Comparison of ENCODE assay signal across 8 mouse cellular contexts in the genomic region with DNA sequence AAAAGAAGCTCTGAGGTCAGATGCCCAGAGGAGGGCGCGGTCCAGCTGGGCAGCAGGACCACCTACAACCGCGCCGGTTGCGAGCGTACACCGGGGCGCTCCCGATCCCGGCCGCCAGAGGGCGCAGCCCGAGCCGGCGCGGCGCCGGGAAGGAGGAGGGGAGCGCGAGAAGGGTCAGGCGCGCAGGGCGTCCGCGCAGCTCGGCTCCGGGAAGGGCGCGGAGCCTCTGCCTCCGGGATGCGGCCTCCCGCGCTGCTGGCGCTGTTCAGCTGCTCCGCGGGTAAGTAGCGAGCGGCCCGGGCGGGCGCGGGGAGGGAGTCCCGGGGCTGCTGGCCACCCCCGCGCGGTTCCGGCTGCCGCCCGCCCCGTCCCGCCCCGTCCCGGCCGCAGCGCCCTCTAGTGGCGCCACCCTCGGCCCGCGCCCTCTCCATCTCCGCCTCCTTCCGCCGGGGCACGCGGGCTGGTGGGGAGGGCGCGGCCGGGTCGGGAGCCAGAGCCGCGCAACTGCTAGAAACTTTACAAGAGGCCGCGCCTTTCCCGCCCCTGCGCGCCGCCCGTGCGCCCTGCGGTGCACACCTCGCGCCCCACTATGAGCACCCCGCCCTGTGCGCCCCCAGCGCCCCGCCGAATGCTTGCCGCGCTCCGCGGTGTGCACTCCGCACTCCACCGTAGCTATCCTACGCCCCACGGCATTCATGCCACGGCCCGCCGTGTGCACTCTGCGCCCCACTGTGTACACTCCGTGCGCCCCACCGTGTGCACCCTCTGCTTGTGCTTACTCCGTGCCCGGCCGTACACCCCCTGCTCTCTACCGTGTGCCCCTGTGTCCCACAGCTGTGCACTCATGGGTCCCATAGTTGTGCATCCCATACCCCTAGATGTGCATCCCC. TPM values are rescaled to one million over a fixed set of nuclear protein-coding genes. Genes with fewer than 3 reads are reported as not detected.
A peak's percentile ranks its signal among the peaks of the same experiment; 100 is the strongest.
DNase-seq lines count a peak whose midpoint lies in the region; ATAC-seq and TF ChIP-seq lines count a peak whose summit lies in the region.

A gene (plus strand): TSS at position 131 of the 890 bp plus-strand sequence.

- 0 out of 2 replicates have a peak within 1 kb of the TSS, but pooled peaks have one; percentile 46 for H3K27ac ChIP-seq in forebrain, embryonic 11.5 days (ENCODE audit: low read depth, low read length)
- H3K27ac ChIP-seq in heart, embryonic 15.5 days: peak within 1 kb of the TSS; percentile 81
- H3K27ac ChIP-seq in liver, embryonic 14.5 days: no peak within 1 kb of the TSS
- H3K27ac ChIP-seq in stomach, embryonic 15.5 days: peak within 1 kb of the TSS; percentile 81

- peak within 1 kb of the TSS; percentile 89 for H3K9ac ChIP-seq in forebrain, embryonic 11.5 days (ENCODE audit: low read length)
- peak within 1 kb of the TSS; percentile 88 for H3K9ac ChIP-seq in heart, embryonic 15.5 days
- H3K9ac ChIP-seq in liver, embryonic 14.5 days (replicated peaks): peak within 1 kb of the TSS; percentile 71
- H3K9ac ChIP-seq in stomach, embryonic 15.5 days: peak within 1 kb of the TSS; percentile 78

- no peaks in the 10 kb centered on the region for H3K9me3 ChIP-seq in forebrain, embryonic 11.5 days (ENCODE audit: control insufficient read depth, low read length)
- no peaks in the 10 kb centered on the region for H3K9me3 ChIP-seq in heart, embryonic 15.5 days (replicated peaks)
- H3K9me3 ChIP-seq in liver, embryonic 14.5 days (ENCODE audit: control insufficient read depth, low read length): no peaks in the 10 kb centered on the region
- no peaks in the 10 kb centered on the region for H3K9me3 ChIP-seq in stomach, embryonic 15.5 days

- peak; percentile 88 for ATAC-seq in CD4-positive, CD25-positive, alpha-beta regulatory T cell, adult 4 months
- peak; percentile 94 for ATAC-seq in forebrain, embryonic 11.5 days (replicated peaks; ENCODE audit: low FRiP score)
- peak; percentile 93 for ATAC-seq in heart, embryonic 15.5 days (replicated peaks; ENCODE audit: insufficient number of reproducible peaks, insufficient read depth, low FRiP score, low read depth)
- peak; percentile 98 for ATAC-seq in liver, embryonic 14.5 days (ENCODE audit: insufficient read depth)
- ATAC-seq in stomach, embryonic 15.5 days (ENCODE audit: insufficient read depth, low FRiP score, low read depth): peak; percentile 96

- H3K4me2 ChIP-seq in forebrain, embryonic 11.5 days (ENCODE audit: low read depth, low read length, severe bottlenecking): peak within 1 kb of the TSS; percentile 92
- peak within 1 kb of the TSS; percentile 95 for H3K4me2 ChIP-seq in heart, embryonic 15.5 days
- peak within 1 kb of the TSS; percentile 97 for H3K4me2 ChIP-seq in liver, embryonic 14.5 days (ENCODE audit: low read depth)
- H3K4me2 ChIP-seq in stomach, embryonic 15.5 days: peak within 1 kb of the TSS; percentile 99

- H3K36me3 ChIP-seq in forebrain, embryonic 11.5 days (ENCODE audit: control insufficient read depth, insufficient read depth, low read length): no peaks in the 10 kb centered on the region
- no peaks in the 10 kb centered on the region for H3K36me3 ChIP-seq in heart, embryonic 15.5 days
- H3K36me3 ChIP-seq in liver, embryonic 14.5 days (replicated peaks; ENCODE audit: control insufficient read depth, insufficient read depth, low read depth): no peaks in the 10 kb centered on the region
- no peaks in the 10 kb centered on the region for H3K36me3 ChIP-seq in stomach, embryonic 15.5 days

- H3K4me1 ChIP-seq in forebrain, embryonic 11.5 days (replicated peaks; ENCODE audit: control insufficient read depth, insufficient read depth, low read length): no peaks in the 10 kb centered on the region
- peaks cover 11% of the 10 kb centered on the region for H3K4me1 ChIP-seq in heart, embryonic 15.5 days (replicated peaks)
- peaks cover 4 to 6% of the 10 kb centered on the region in 2 experiments; a peak in 3 of 4 replicates for H3K4me1 ChIP-seq in liver, embryonic 14.5 days (replicated peaks; ENCODE audit: control insufficient read depth in 2 of 2, insufficient read depth in 2 of 2, low read length in 1 of 2)
- H3K4me1 ChIP-seq in stomach, embryonic 15.5 days: peaks cover 10% of the 10 kb centered on the region

- TF ChIP-seq EP300 in liver, embryonic 14.5 days (IDR thresholded peaks at IDR 0.05; ENCODE audit: low read depth): no peak

- no peaks in the 10 kb centered on the region for H3K27me3 ChIP-seq in forebrain, embryonic 11.5 days (ENCODE audit: control insufficient read depth, insufficient read depth, low read length)
- H3K27me3 ChIP-seq in heart, embryonic 15.5 days: peaks cover 3% of the 10 kb centered on the region; the same call in 1 of the 2 replicates
- peaks cover 2% of the 10 kb centered on the region; the same call in 1 of the 2 replicates for H3K27me3 ChIP-seq in liver, embryonic 14.5 days (ENCODE audit: control insufficient read depth, insufficient read depth, low read length)
- no peaks in the 10 kb centered on the region for H3K27me3 ChIP-seq in stomach, embryonic 15.5 days (replicated peaks)

- H3K4me3 ChIP-seq in forebrain, embryonic 11.5 days (ENCODE audit: low read depth, low read length): peak within 1 kb of the TSS; percentile 77
- peak within 1 kb of the TSS; percentile 88 for H3K4me3 ChIP-seq in heart, embryonic 15.5 days
- peak within 1 kb of the TSS; percentile 76 to 87 for H3K4me3 ChIP-seq in liver, embryonic 14.5 days (ENCODE audit: insufficient read depth in 1 of 2, low read depth in 2 of 2, low read length in 2 of 2)
- H3K4me3 ChIP-seq in stomach, embryonic 15.5 days (replicated peaks): peak within 1 kb of the TSS; percentile 78

- DNase-seq in c-Kit-positive CD71-positive TER-119-negative erythroid progenitor cells, embryonic 14.5 days (ENCODE audit: low read depth): peak; percentile 73
- DNase-seq in forebrain, embryonic 11.5 days (ENCODE audit: low spot score): peak; percentile 93
- DNase-seq in kidney, postnatal 25 days: peak; percentile 84 to 87
- DNase-seq in liver, embryonic 14.5 days (ENCODE audit: low read depth in 3 of 3, low spot score in 3 of 3): peak; percentile 61 to 72 (median 66)
- DNase-seq in neural tube, embryonic 10.5 days (ENCODE audit: extremely low spot score, low spot score): peak; percentile 92

- peak; percentile 68 for TF ChIP-seq CTCF in liver, embryonic 14.5 days (IDR thresholded peaks at IDR 0.05; ENCODE audit: low read depth)

- WGBS in forebrain, embryonic 11.5 days: under 1% methylated on average over 90 of the region's 106 CpGs
- under 1% methylated on average over 81 of the region's 106 CpGs for WGBS in heart, embryonic 15.5 days
- under 1% methylated on average over 68 of the region's 106 CpGs for WGBS in liver, embryonic 14.5 days (ENCODE audit: insufficient replicate concordance)
- WGBS in stomach, embryonic 15.5 days: under 1% methylated on average over 94 of the region's 106 CpGs

RNA-seq across cellular contexts. Expression of the gene that starts here (rescaled TPM):
- 1 to 10 TPM; 2.7 to 3.3 TPM for polyA plus RNA-seq in CD4-positive, CD25-positive, alpha-beta regulatory T cell, adult 4 months (2017; shearing (Covaris generic))
- polyA plus RNA-seq in forebrain, embryonic 11.5 days (2014; fragmentation: Nextera tagmentation; extraction: Ambion mirVana): 17.1 and 20.1 TPM in 2 replicates
- 8.0 and 8.6 TPM in 2 replicates for polyA plus RNA-seq in heart, embryonic 15.5 days (2015; fragmentation: Nextera tagmentation; extraction: Ambion mirVana)
- polyA plus RNA-seq in liver, embryonic 14.5 days (2012; rRNA removed): 2.3 and 2.9 TPM in 2 replicates
- polyA plus RNA-seq in liver, embryonic 14.5 days (2014; fragmentation: Nextera tagmentation; extraction: Ambion mirVana): 4.1 and 5.0 TPM in 2 replicates
- 10.6 and 12.5 TPM in 2 replicates for polyA plus RNA-seq in stomach, embryonic 15.5 days (2015; fragmentation: Nextera tagmentation; extraction: Ambion mirVana)
